Mouse (Mus musculus) CD4-positive, CD25-positive, alpha-beta regulatory T cell, adult 2 months (primary cell): ENCODE measurements around the gene Fkbp3.
"Not testable (repeated sequence)": the region's sequence is repeated elsewhere in the genome, so short reads cannot be mapped to it uniquely, and the experiment has no call there.

ENCODE experiments used
- DNase-seq: peaks from one replicate; pipeline ENCODE4 v3.0.0-alpha.2; 2012; ENCODE audit warnings: low read depth, low spot score

The Fkbp3 gene

GRCm38 (mm10) chr12:65073611-65074178 lies at the start of gene Fkbp3:
Gene Fkbp3 (minus strand): TSS chr12:65074007.
- peak; percentile 99 for DNase-seq

GRCm38 (mm10) chr12:65119451-65119850 lies 45.6 kb upstream of the Fkbp3 start:
- DNase-seq = no peak

- DNase-seq = no peak
Observed at GRCm38 (mm10) chr12:65118968-65119367, 45.2 kb upstream of the Fkbp3 start.

- DNase-seq = not testable (repeated sequence)
Observed at GRCm38 (mm10) chr12:65114978-65115377, 41.2 kb upstream of the Fkbp3 start.

GRCm38 (mm10) chr12:65113925-65114324 lies 40.1 kb upstream of the Fkbp3 start:
- no peak for DNase-seq

DNA sequence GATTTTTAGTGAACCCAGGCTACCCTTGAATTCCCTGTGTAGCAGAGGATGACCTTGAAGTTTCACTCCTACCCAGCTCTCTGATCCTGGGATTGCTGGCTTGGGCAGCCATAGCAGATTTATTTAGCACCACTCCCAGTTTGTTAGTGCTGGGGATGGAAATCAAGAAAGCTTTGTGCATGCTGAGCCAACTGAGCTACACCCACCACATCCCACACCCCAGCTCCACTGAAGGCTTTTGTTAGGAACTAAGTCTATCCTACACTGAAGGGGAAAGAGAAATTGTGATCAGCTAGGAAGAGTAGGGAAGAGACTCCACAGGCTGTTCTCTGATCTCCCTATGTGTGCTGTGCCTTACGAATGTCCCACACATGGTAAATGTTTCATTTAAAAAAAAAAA lies 39.0 kb upstream of the Fkbp3 start:
- DNase-seq = no peak

- no peak for DNase-seq
Observed at GRCm38 (mm10) chr12:65111503-65111902, 37.7 kb upstream of the Fkbp3 start.

- DNase-seq = no peak
Observed at GRCm38 (mm10) chr12:65108746-65109145, 34.9 kb upstream of the Fkbp3 start.

DNA sequence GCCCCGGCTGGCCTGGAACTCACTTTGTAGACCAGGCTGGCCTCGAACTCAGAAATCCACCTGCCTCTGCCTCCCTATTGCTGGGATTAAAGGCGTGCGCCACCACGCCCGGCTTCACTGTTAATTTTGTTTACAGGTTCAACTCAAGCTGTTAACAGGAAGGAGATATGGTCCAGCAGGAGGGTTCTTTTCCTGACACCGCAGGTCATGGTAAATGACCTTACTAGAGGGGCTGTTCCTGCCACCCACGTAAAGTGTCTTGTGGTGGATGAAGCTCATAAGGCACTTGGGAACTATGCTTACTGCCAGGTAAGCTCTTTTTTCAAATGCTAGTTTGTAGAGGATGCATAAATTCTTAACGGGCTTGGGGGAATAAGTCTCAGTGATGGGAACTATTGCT lies 3.1 kb upstream of the Fkbp3 start:
- DNase-seq = no peak

DNA sequence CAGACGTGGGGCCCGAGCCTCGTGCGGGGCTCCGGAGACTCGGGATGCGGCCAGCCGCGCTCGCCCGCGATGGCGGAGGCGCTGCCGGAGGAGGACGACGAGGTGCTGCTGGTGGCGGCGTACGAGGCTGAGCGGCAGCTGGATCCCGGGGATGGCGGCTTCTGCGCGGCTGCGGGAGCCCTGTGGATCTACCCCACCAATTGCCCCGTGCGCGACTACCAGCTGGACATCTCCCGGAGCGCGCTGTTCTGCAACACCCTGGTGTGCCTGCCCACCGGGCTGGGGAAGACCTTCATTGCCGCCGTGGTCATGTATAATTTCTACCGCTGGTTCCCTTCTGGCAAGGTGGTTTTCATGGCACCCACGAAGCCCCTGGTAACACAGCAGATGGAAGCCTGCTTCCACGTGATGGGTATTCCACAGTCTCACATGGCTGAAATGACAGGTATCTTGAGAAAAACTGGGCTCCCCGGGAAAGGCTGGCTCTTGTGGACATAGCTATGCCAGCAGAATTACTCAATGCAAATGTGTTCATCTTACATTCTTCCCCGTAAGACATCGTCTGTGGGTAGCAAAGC lies 2.0 kb upstream of the Fkbp3 start:
- no peak for DNase-seq

DNA sequence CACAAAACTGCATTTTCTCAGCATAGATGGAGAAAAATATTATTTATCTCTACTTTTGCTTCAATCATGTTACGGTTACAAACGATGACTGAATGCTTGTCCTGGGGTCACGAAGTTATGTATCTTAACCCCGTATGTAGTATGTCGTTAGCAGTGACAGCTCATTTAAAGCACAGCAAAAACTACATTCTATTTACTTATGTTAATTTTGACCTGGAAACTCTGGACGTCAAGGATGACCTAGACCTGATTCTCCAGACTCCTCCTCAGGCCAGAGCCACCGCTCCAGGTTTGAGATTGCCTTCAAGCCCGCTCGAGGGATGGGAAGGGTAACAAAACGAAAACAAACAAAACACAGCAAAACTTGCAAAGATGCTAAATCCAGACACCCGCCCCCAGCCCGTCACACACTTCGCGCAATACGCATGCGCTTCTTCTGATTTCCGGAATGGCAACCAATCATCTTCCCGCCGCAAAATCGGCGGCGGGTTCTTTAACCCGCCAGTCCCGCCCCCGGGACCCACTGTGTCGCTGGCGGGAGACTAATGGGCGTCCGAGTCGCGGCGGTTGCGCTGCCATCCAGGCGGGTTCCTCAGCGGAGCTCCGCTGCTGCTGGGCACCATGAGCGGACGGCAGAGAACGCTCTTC lies 1.4 kb upstream of the Fkbp3 start, which contains the start of gene Fancm:
Fancm (plus strand) TSS at position 519 of the 648 bp plus-strand sequence.
- DNase-seq = peak; percentile 95

GRCm38 (mm10) chr12:65074651-65075050 lies 844 bp upstream of the Fkbp3 start:
- DNase-seq = peak; percentile 13

DNA sequence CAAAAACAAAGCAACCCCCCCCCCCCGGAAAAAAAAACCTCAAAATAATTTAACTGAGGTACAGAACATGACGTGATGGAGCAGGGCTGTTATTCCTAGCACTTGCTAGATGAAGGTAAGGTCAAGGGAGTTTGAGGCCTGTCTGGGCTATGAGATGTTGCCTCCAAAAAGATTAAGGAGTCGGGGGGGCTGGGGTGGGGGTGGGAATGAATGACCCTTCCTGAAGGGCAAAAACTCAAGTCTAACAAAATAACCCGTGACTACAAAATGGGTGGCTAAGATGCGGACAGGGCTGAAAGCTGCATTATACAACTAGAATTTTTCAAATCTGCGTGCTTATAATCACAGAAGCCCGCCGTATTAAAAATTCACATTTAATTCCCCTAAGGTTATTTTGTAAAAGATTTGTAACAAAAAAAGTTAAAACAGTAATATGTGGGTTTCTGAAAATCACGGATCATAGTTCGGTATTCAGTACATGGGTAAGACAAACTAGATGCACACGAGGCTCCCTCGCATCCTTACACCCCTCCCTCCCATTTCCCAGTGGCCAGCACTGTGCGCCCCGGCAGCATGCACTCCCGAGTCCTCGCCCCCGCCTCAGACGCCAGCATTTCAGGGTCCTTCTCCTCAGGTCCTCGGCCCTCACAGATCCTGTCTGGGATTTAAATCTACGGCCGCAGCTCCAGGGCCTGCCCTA lies 746 bp downstream of the Fkbp3 start:
- DNase-seq = peak; percentile 24

- no peak for DNase-seq
Observed at GRCm38 (mm10) chr12:65068409-65068808, 5.4 kb downstream of the Fkbp3 start.

GRCm38 (mm10) chr12:65066234-65066633 lies 7.6 kb downstream of the Fkbp3 start:
- no peak for DNase-seq

DNA sequence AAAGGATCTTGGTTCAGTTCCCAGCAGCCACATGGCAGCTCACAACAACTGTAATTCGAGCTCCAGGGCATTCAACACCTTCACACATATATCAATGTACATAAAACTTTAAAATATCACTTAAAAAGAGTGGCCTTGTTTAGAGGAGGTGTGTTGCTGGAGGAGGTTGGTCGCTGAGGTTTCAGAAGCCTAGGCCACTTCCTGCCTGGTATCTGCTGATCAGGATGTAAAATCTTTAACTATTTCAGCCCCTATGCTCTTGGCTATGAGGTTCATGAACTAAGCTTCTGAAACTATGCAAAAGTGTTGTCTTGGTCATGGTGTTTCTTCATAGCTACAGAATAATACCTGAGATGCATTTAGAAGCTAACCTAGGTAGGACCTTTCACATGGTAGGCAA lies 8.6 kb downstream of the Fkbp3 start:
- peak; percentile 78 for DNase-seq

DNA sequence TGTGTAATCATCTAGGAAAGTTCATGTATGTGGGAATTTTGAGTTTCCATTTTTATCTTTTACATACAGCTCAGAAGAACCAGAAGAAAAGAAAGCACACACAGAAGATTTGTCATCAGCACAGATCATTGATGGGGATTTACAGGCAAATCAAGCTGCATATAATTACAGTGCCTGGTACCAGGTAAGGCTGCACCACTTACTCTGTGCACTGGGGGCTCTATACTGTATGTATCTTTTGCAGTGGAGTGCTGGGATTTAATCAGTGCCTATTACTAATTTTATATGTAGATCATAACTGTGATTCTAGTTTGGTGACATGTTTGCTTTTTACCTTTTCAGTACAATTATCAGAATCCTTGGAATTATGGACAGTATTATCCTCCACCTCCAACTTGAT lies 12.7 kb downstream of the Fkbp3 start:
- no peak for DNase-seq

- no peak for DNase-seq
Observed at GRCm38 (mm10) chr12:65058203-65058602, 15.6 kb downstream of the Fkbp3 start.

DNA sequence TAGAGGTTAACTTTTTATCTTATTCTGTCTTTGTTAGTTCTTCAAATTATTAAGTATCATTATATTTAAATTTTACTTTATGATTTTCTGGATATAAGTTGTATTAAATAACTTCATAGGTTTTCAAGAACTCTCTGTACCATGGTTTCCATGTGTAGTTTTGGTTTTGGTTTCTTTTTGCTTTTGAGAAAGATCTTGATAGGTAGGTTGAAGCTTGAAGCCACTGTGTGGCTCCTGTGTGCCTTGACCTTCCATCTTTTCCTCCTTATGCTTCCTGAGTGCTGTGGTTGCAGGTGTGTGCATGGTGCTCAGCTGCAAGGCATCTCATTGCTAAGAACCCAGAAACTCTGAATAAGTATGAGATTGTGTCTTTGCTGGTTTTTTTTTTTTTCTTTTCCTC lies 25.0 kb downstream of the Fkbp3 start:
- DNase-seq = no peak

- peak; percentile 32 for DNase-seq
Observed at GRCm38 (mm10) chr12:65037546-65037937, 36.3 kb downstream of the Fkbp3 start.

DNA sequence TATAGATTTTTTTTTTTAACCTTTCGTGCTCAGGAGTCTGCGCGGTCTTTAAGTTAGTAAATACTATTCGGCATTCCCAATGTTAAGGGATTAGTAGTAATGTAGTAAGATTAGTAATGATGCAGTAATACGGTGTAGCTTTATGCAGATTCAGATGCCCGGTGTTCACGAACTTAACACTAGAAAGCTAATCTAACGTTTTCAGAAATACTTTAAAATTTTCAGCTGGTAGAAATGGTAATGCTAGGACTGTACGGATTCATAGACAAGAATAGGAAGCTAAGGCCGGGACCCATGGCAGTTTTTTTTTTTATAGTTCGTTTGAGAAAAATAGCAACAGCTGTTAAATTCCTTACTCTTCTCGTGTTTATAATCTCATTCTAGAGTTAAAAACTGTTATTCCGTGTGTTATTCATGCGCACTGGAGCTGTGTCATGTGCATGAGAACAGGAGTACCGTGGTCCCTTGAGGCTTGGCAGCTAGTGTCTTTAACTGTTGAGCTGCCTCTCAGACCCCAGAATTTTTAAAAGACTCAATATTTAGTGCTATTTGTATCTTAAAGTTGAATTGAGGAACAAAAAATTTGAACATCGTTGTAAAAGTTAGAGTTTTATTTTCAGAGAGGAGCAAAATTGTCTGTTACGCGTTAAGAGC lies 36.8 kb downstream of the Fkbp3 start:
- DNase-seq = peak; percentile 13
